Mouse (Mus musculus) C2C12 (cell line): ENCODE measurements at regions not wholly inside any gene's neighbourhood (a gene's known extent, or its start where the extent isn't known, plus 50 kb on each side); places are given as distances from the start of the nearest gene placed in this dataset.

Source experiments
- H3K27me3 ChIP-seq: one replicate; pipeline ENCODE4 v1.6.1; 2011; ENCODE audit not compliant: control insufficient read depth, insufficient read depth, insufficient read length
- H3K36me3 ChIP-seq: one replicate; pipeline ENCODE4 v1.6.1; 2011; ENCODE audit not compliant: control insufficient read depth, insufficient read depth
- H3K4me3 ChIP-seq: one replicate; pipeline ENCODE4 v1.5.1; 2011; ENCODE audit warnings: mild to moderate bottlenecking, control low read depth; ENCODE audit not compliant: poor library complexity, insufficient read depth, severe bottlenecking
- H3K79me2 ChIP-seq: one replicate; pipeline ENCODE4 v1.6.1; 2011; ENCODE audit not compliant: control insufficient read depth, insufficient read depth
- H3K79me3 ChIP-seq: one replicate; pipeline ENCODE4 v1.6.1; 2011; ENCODE audit warnings: low read depth, control low read depth
- H3ac ChIP-seq: one replicate; pipeline ENCODE3; 2011; ENCODE audit warnings: low read depth; ENCODE audit not compliant: control insufficient read depth, insufficient read length
- CEBPB ChIP-seq: IDR thresholded peaks from one replicate; pipeline ENCODE4 v1.6.1; 2011; ENCODE audit warnings: low read depth, mild to moderate bottlenecking, control low read depth, moderate library complexity
- CTCF ChIP-seq: IDR thresholded peaks from one replicate; pipeline ENCODE4 v1.5.1; 2011; ENCODE audit not compliant: control insufficient read depth, insufficient read depth, insufficient read length
- FOSL1 ChIP-seq: IDR thresholded peaks from one replicate; pipeline ENCODE4 v1.8.0; 2011; ENCODE audit warnings: mild to moderate bottlenecking, low read length; ENCODE audit not compliant: poor library complexity, insufficient read depth, severe bottlenecking
- MAX ChIP-seq: IDR thresholded peaks from one replicate; pipeline ENCODE4 v1.6.1; 2011; ENCODE audit warnings: mild to moderate bottlenecking, control low read depth
- MYOD1 ChIP-seq: IDR thresholded peaks from one replicate; pipeline ENCODE4 v1.6.1; 2011; ENCODE audit warnings: low read depth; ENCODE audit not compliant: control insufficient read depth, insufficient read length
- MYOG ChIP-seq: IDR thresholded peaks from one replicate; pipeline ENCODE4 v1.6.1; 2011; ENCODE audit not compliant: control insufficient read depth, insufficient read length; ENCODE audit errors: extremely low read depth
- USF1 ChIP-seq: IDR thresholded peaks from one replicate; pipeline ENCODE4 v1.6.1; 2011; ENCODE audit warnings: low read depth, mild to moderate bottlenecking, control low read depth, moderate library complexity

- no peaks in the 10 kb centered on the region for H3K36me3 ChIP-seq
- H3K79me3 ChIP-seq, result no peaks in the 10 kb centered on the region
- no peaks in the 10 kb centered on the region for H3K79me2 ChIP-seq
- no peak for TF ChIP-seq MAX
- TF ChIP-seq CTCF, result peak; percentile 78
- TF ChIP-seq MYOD1, result no peak
- no peak for TF ChIP-seq USF1
- no peak for TF ChIP-seq CEBPB
- H3K27me3 ChIP-seq, result no peaks in the 10 kb centered on the region
- H3K4me3 ChIP-seq, result no peak overlapping the region
- no peak overlapping the region for H3ac ChIP-seq
These were observed 99.0 kb upstream of the Slc7a12 start for GRCm38 (mm10) chr3:14381421-14381992.

GRCm38 (mm10) chr3:14390656-14391055, 89.8 kb upstream of the Slc7a12 start:
- H3K27me3 ChIP-seq, result no peaks in the 10 kb centered on the region
- TF ChIP-seq USF1, result no peak
- no peak for TF ChIP-seq CEBPB
- H3K36me3 ChIP-seq, result no peaks in the 10 kb centered on the region
- no peak overlapping the region for H3ac ChIP-seq
- H3K79me3 ChIP-seq, result no peaks in the 10 kb centered on the region
- H3K4me3 ChIP-seq, result no peak overlapping the region
- H3K79me2 ChIP-seq, result no peaks in the 10 kb centered on the region

- Histone ChIP-seq H3K27me3 (no peaks in the 10 kb centered on the region), H3K79me3 (no peaks in the 10 kb centered on the region), H3K4me3 (no peak overlapping the region), H3K79me2 (no peaks in the 10 kb centered on the region), H3ac (no peak overlapping the region), H3K36me3 (no peaks in the 10 kb centered on the region)
- TF ChIP-seq MYOG, result no peak
- TF ChIP-seq USF1, result no peak
- no peak for TF ChIP-seq MYOD1
- no peak for TF ChIP-seq FOSL1
- TF ChIP-seq CEBPB, result no peak
- TF ChIP-seq MAX, result no peak
- TF ChIP-seq CTCF, result no peak
These were observed 81.8 kb upstream of the Slc7a12 start for GRCm38 (mm10) chr3:14398676-14399075.

GRCm38 (mm10) chr3:14408435-14409125, 71.9 kb upstream of the Slc7a12 start:
- no peaks in the 10 kb centered on the region for H3K79me3 ChIP-seq
- no peaks in the 10 kb centered on the region for H3K27me3 ChIP-seq
- no peaks in the 10 kb centered on the region for H3K79me2 ChIP-seq
- TF ChIP-seq MYOG (no peak), FOSL1 (no peak), MAX (no peak), USF1 (no peak), CEBPB (no peak), MYOD1 (no peak), CTCF (no peak)
- H3K4me3 ChIP-seq, result no peak overlapping the region
- H3K36me3 ChIP-seq, result no peaks in the 10 kb centered on the region
- no peak overlapping the region for H3ac ChIP-seq
